16 mouse cellular contexts compared by ENCODE assay signal in the genomic region with DNA sequence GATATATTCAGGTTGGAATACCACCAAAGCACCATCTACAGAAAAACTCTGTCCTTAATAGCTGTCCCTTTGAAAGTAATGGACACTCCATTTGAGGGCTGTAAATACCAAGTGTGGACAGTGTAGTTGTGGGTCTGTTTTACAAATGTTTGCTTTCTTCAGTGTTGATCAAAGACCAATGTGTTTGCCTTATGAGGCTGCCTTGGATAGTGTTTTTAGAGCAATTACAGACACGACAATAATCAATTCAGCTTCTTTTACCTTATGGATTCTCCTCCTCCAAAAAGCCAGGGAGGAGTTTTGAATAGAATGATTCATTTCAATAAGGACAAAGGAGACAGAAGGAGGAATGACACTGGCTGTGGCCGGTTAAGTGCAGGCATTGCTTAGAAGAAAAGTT.
DNase-seq lines count a peak whose midpoint lies in the region.
"Had no signal": no experiment of that assay in that cellular context is flagged by ENCODE, and none has a peak within 500 bp of the region (broad histone marks: within the 10 kb centered on the region; RNA-seq: fewer than 3 reads in every experiment).

No protein-coding gene starts in this region.

- DNase-seq in embryo, embryonic 10.5 days (ENCODE audit: low spot score): peak; percentile 52
- no peak for DNase-seq in embryo, embryonic 10 days (ENCODE audit: low spot score)
- DNase-seq in retina, embryonic 14.5 days (ENCODE audit: low spot score): peak; percentile 7
- no peak for DNase-seq in retina, postnatal 1 day
- peak; percentile 34 for DNase-seq in embryo, embryonic 11 days
- DNase-seq in urinary bladder, postnatal 10 days (ENCODE audit: low spot score): no peak
- no peak for DNase-seq in cerebellum, adult 18-20 months
- DNase-seq: adrenal gland, adult 8-10 months; adrenal gland, postnatal 36 days; cerebellum, adult 11 months; cerebellum, adult 8-10 months; cerebellum, postnatal 36 days; gastrocnemius, adult 2 months; gastrocnemius, postnatal 14 days; heart, adult 11 months; heart, postnatal 36 days had no signal

Comparison
In these comparisons a context has a peak if more than half of its experiments do, and no peak if none do; other contexts are left out.
1. DNase-seq: peak in embryo, embryonic 10.5 days (single experiment), retina, embryonic 14.5 days (single experiment) and embryo, embryonic 11 days (single experiment); none in embryo, embryonic 10 days (single experiment), retina, postnatal 1 day (single experiment), urinary bladder, postnatal 10 days (single experiment) and cerebellum, adult 18-20 months (0 of 2).